Mouse (Mus musculus) kidney, embryonic 14.5 days (tissue): Measurements from ENCODE around the gene Cd300ld5. TPM values are rescaled to one million over a fixed set of nuclear protein-coding genes. Genes with fewer than 3 reads are reported as not detected.
"Not testable (repeated sequence)": the region's sequence is repeated elsewhere in the genome, so short reads cannot be mapped to it uniquely, and the experiment has no call there.

Experiments
- ATAC-seq: fragments of 200-750 bp; cut with Nextera tagmentation; 2 replicates; pipeline ENCODE4 v1.8.0; 2017; ENCODE audit warnings: moderate number of reproducible peaks, mild to moderate bottlenecking, moderate TSS enrichment, moderate library complexity; ENCODE audit not compliant: low FRiP score, low TSS enrichment
- H3K27ac ChIP-seq: fragments of 300-500 bp; sonication (generic); 2 replicates; pipeline ENCODE4 v1.5.1; 2014; ENCODE audit warnings: low read depth, mild to moderate bottlenecking, low read length, moderate library complexity, mixed read lengths
- H3K27me3 ChIP-seq: fragments of 300-500 bp; sonication (generic); 2 replicates; pipeline ENCODE4 v1.6.1; 2014; ENCODE audit warnings: mild to moderate bottlenecking, low read length; ENCODE audit not compliant: control insufficient read depth, insufficient read depth
- H3K36me3 ChIP-seq: fragments of 300-500 bp; sonication (generic); 2 replicates; pipeline ENCODE4 v1.6.1; 2014; ENCODE audit warnings: low read length, mixed read lengths; ENCODE audit not compliant: control insufficient read depth, insufficient read depth
- H3K4me1 ChIP-seq: fragments of 300-500 bp; sonication (generic); 2 replicates; pipeline ENCODE4 v1.6.1; 2014; ENCODE audit warnings: low read length, mixed read lengths; ENCODE audit not compliant: control insufficient read depth, insufficient read depth
- H3K4me2 ChIP-seq: fragments of 300-500 bp; sonication (generic); replicated peaks from 2 replicates; pipeline ENCODE4 v1.6.1; 2014; ENCODE audit warnings: low read depth, mild to moderate bottlenecking, low read length
- H3K4me3 ChIP-seq: fragments of 300-500 bp; sonication (generic); 2 replicates; pipeline ENCODE4 v1.5.1; 2014; ENCODE audit warnings: mild to moderate bottlenecking, low read length
- H3K9ac ChIP-seq: fragments of 300-500 bp; sonication (generic); 2 replicates; pipeline ENCODE4 v1.6.1; 2014; ENCODE audit warnings: low read depth, mild to moderate bottlenecking, low read length, moderate library complexity
- H3K9me3 ChIP-seq: fragments of 300-500 bp; sonication (generic); 2 replicates; pipeline ENCODE4 v1.6.1; 2016; ENCODE audit warnings: low read length; ENCODE audit not compliant: control insufficient read depth
- WGBS: fragments of 180-500 bp; shearing (Covaris S2); extraction: QIAGEN DNeasy Blood & Tissue Kit; methylation state at CpG from one replicate; pipeline ENCODE4 v1.1.7; 2014; 5-methylcytosine and 5-hydroxymethylcytosine counted together
- polyA plus RNA-seq: library from polyadenylated mRNA; unstranded; fragments of >200 nt; fragmentation: Nextera tagmentation; extraction: Ambion mirVana; gene quantifications from 2 replicates; pipeline ENCODE4 v1.2.1, GENCODE M21; 2014

Gene Cd300ld5
- not detected in 2 replicates for polyA plus RNA-seq

GRCm38 (mm10) chr11:115037669-115038068 lies at the start of gene Cd300ld5:
Cd300ld5 (minus strand) TSS chr11:115037769.
- not testable (repeated sequence) for H3K9me3 ChIP-seq, H3K27me3 ChIP-seq, H3K4me2 ChIP-seq, ATAC-seq, H3K9ac ChIP-seq, H3K36me3 ChIP-seq, H3K4me3 ChIP-seq, H3K27ac ChIP-seq, H3K4me1 ChIP-seq
- no CpG with 5 or more reads among the region's 6 CpGs for WGBS

- Histone ChIP-seq H3K27ac (no peak overlapping the region), H3K4me1 (no peaks in the 10 kb centered on the region), H3K36me3 (no peaks in the 10 kb centered on the region), H3K27me3 (peaks cover 18% of the 10 kb centered on the region), H3K9ac (no peak overlapping the region), H3K4me2 (no peak overlapping the region), H3K4me3 (no peak overlapping the region), H3K9me3 (0 out of 2 replicates have a peak, but pooled peaks cover 2% of the 10 kb centered on the region)
- no peak for ATAC-seq
- 49% methylated on average over 7 of the region's 7 CpGs for WGBS
Measured at GRCm38 (mm10) chr11:115086213-115086612, 48.6 kb upstream of the Cd300ld5 start.

- H3K27me3 ChIP-seq, result peaks cover 8% of the 10 kb centered on the region
- no peak overlapping the region for H3K4me2 ChIP-seq
- H3K36me3 ChIP-seq, result no peaks in the 10 kb centered on the region
- H3K27ac ChIP-seq, result no peak overlapping the region
- no peak overlapping the region for H3K4me3 ChIP-seq
- H3K4me1 ChIP-seq, result no peaks in the 10 kb centered on the region
- H3K9me3 ChIP-seq, result 0 out of 2 replicates have a peak, but pooled peaks cover 2% of the 10 kb centered on the region
- no peak for ATAC-seq
- no peak overlapping the region for H3K9ac ChIP-seq
- WGBS, result 71% methylated on average over 8 of the region's 8 CpGs
Measured at GRCm38 (mm10) chr11:115085064-115085463, 47.5 kb upstream of the Cd300ld5 start.

- H3K9ac ChIP-seq, result no peak overlapping the region
- no peak overlapping the region for H3K27ac ChIP-seq
- WGBS, result 51% methylated on average over 12 of the region's 12 CpGs
Measured at GRCm38 (mm10) chr11:115084595-115084994, 47.0 kb upstream of the Cd300ld5 start.

DNA sequence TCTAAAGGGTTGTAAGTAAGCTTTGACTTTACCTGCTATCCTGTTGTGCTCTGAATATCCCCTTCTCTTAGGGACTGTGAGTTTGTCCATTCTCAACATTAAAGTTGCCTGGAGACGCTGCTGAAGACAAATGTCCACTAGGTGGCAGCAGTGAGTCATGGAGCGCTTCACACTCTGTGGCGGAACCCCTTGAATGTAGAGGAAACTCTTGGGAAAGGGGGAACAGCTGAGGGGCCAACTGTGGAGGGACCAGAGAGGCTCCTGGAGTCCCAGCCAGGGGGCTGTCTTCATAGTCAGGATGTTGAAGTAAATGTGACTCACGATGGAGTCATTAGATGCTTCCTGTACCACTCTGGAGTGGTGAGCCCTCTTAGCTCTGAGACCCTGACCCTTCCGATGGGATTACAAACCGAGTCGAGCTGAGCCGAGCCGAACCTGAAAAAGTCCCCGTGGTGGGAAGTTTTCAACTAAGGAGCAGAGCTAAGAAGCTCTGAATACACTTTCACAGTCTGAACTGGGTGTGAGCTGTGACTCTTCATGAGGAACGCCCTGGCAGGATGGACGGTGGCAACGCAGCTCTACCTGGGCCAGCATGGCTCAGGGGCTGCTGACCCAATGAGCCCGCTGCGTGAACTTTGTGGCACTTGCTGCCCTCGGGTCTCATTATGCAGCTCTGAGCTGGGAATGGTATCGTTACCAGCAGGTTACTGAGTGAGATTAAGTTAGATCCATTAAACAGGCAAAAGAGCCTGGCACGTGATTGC lies 46.0 kb upstream of the Cd300ld5 start:
- H3K27me3 ChIP-seq, result peaks cover 6% of the 10 kb centered on the region
- no peak overlapping the region for H3K4me3 ChIP-seq
- H3K9me3 ChIP-seq, result no peaks in the 10 kb centered on the region
- ATAC-seq, result peak; percentile 60; the same call in 1 of the 2 replicates
- 46% methylated on average over 18 of the region's 18 CpGs for WGBS
- no peak overlapping the region for H3K4me2 ChIP-seq
- H3K27ac ChIP-seq, result no peak overlapping the region
- no peaks in the 10 kb centered on the region for H3K4me1 ChIP-seq
- H3K9ac ChIP-seq, result no peak overlapping the region
- no peaks in the 10 kb centered on the region for H3K36me3 ChIP-seq

More at GRCm38 (mm10) chr11:115084595-115084994, 47.0 kb upstream of the Cd300ld5 start:
- H3K9me3 ChIP-seq, result no peaks in the 10 kb centered on the region
- no peak for ATAC-seq
- no peaks in the 10 kb centered on the region for H3K4me1 ChIP-seq
- H3K4me3 ChIP-seq, result no peak overlapping the region
- H3K27me3 ChIP-seq, result peaks cover 8% of the 10 kb centered on the region
- H3K36me3 ChIP-seq, result no peaks in the 10 kb centered on the region
- no peak overlapping the region for H3K4me2 ChIP-seq

GRCm38 (mm10) chr11:115082196-115082595 lies 44.6 kb upstream of the Cd300ld5 start:
- Histone ChIP-seq H3K4me1 (no peaks in the 10 kb centered on the region), H3K4me3 (no peak overlapping the region), H3K4me2 (no peak overlapping the region), H3K9me3 (no peaks in the 10 kb centered on the region), H3K27ac (no peak overlapping the region), H3K36me3 (no peaks in the 10 kb centered on the region), H3K9ac (no peak overlapping the region), H3K27me3 (peaks cover 6% of the 10 kb centered on the region)
- ATAC-seq, result peak; percentile 58; the same call in 1 of the 2 replicates
- WGBS, result 38% methylated on average over 6 of the region's 6 CpGs

DNA sequence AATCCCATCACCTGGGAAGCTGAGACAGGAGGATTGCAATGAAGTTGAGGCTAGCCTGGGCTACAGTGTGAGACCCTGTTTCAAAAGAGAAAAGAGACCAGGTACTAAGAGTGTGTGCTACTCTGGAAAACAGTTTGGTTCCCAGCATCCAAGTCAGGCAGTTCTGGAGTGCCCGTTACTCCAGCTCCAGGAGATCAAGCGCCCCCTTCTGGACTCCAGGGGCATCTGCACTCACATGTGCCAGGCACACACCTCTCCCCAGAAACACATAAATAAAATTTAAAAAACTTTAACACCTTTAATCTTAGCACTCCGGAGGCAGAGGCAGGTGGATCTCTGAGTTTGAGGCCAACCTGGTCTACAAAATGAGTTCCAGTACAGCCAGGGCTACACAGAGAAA lies 43.8 kb upstream of the Cd300ld5 start:
- Histone ChIP-seq H3K4me1 (no peaks in the 10 kb centered on the region), H3K36me3 (no peaks in the 10 kb centered on the region), H3K9me3 (no peaks in the 10 kb centered on the region), H3K4me3 (no peak overlapping the region), H3K4me2 (no peak overlapping the region), H3K9ac (no peak overlapping the region), H3K27me3 (peaks cover 6% of the 10 kb centered on the region), H3K27ac (no peak overlapping the region)
- 63% methylated on average over 3 of the region's 3 CpGs for WGBS
- no peak for ATAC-seq

DNA sequence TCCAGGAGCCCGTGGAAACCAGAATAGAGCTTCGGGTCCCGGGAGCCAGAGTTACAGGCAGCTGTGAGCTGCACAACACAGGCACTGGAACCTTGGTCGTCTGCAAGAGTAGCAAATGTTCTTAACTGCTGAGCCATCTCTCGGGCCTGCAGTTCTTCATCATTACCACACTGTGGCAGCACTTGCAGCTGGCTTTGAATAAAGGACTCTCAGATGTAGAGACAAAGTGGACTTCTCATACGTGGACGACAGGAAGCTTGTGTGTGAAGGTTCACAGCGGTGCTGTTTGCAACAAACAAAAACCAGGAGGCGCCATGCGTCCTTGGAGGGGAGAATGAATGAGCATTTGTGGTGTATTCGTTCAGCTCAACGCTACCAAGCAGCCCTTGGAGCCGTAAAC lies 43.3 kb upstream of the Cd300ld5 start:
- ATAC-seq, result no peak
- H3K36me3 ChIP-seq, result no peaks in the 10 kb centered on the region
- H3K9me3 ChIP-seq, result no peaks in the 10 kb centered on the region
- H3K9ac ChIP-seq, result no peak overlapping the region
- H3K4me2 ChIP-seq, result no peak overlapping the region
- 34% methylated on average over 13 of the region's 13 CpGs for WGBS
- H3K4me3 ChIP-seq, result no peak overlapping the region
- H3K27ac ChIP-seq, result no peak overlapping the region
- peaks cover 6% of the 10 kb centered on the region for H3K27me3 ChIP-seq
- no peaks in the 10 kb centered on the region for H3K4me1 ChIP-seq

DNA sequence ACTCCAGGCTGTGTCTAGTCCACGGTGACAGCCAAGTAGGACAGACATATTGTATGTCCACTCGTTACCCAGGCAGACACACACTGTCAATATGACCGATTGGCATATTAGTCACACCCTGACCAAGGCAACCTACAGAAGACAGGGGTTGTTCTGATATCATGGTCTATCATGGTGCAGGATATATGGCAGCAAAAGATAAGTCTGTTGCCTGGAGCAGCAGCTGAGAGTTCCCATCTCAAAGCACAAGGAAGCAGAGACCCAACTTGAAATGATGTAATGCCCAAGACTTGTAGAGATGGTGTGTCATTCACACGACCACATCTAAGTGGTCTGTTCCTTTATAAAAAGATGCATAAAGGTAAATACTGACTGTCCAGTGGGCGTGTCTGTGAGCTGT lies 41.1 kb upstream of the Cd300ld5 start:
- H3K9me3 ChIP-seq, result no peaks in the 10 kb centered on the region
- H3K27me3 ChIP-seq, result no peaks in the 10 kb centered on the region; the same call in 1 of the 2 replicates
- H3K36me3 ChIP-seq, result no peaks in the 10 kb centered on the region
- H3K4me1 ChIP-seq, result no peaks in the 10 kb centered on the region
- H3K4me3 ChIP-seq, result no peak overlapping the region
- 86% methylated on average over 5 of the region's 5 CpGs for WGBS
- H3K9ac ChIP-seq, result no peak overlapping the region
- no peak for ATAC-seq
- no peak overlapping the region for H3K4me2 ChIP-seq
- no peak overlapping the region for H3K27ac ChIP-seq
